Mouse (Mus musculus): ENCODE measurements around the gene Emb.
"Not testable (repeated sequence)": the region's sequence is repeated elsewhere in the genome, so short reads cannot be mapped to it uniquely, and the experiment has no call there.

Emb gene

GRCm38 (mm10) chr13:117208236-117208635 is at the start of gene Emb:
Emb (plus strand) TSS chr13:117208536.
- no peak for DNase-seq (ENCODE audit: extremely low read depth, insufficient read length, low spot score)

- DNase-seq (ENCODE audit: extremely low read depth, insufficient read length, low spot score), result no peak
Measured at GRCm38 (mm10) chr13:117163906-117164305, 44.4 kb upstream of the Emb start.

GRCm38 (mm10) chr13:117165071-117165470 is 43.3 kb upstream of the Emb start:
- no peak for DNase-seq (ENCODE audit: extremely low read depth, insufficient read length, low spot score)

GRCm38 (mm10) chr13:117180912-117181311 is 27.4 kb upstream of the Emb start:
- not testable (repeated sequence) for DNase-seq (ENCODE audit: extremely low read depth, insufficient read length, low spot score)

GRCm38 (mm10) chr13:117183288-117183687 is 25.0 kb upstream of the Emb start:
- DNase-seq (ENCODE audit: extremely low read depth, insufficient read length, low spot score), result no peak

- no peak for DNase-seq (ENCODE audit: extremely low read depth, insufficient read length, low spot score)
Measured at GRCm38 (mm10) chr13:117185329-117185728, 23.0 kb upstream of the Emb start.

GRCm38 (mm10) chr13:117192161-117192560 is 16.2 kb upstream of the Emb start:
- no peak for DNase-seq (ENCODE audit: extremely low read depth, insufficient read length, low spot score)

- no peak for DNase-seq (ENCODE audit: extremely low read depth, insufficient read length, low spot score)
Measured at GRCm38 (mm10) chr13:117193422-117193983, 14.8 kb upstream of the Emb start.

GRCm38 (mm10) chr13:117195569-117196495 is 12.5 kb upstream of the Emb start:
- no peak for DNase-seq (ENCODE audit: extremely low read depth, insufficient read length, low spot score)

GRCm38 (mm10) chr13:117197666-117198065 is 10.7 kb upstream of the Emb start:
- DNase-seq (ENCODE audit: extremely low read depth, insufficient read length, low spot score), result no peak

- DNase-seq (ENCODE audit: extremely low read depth, insufficient read length, low spot score), result no peak
Measured at GRCm38 (mm10) chr13:117198402-117199083, 9.8 kb upstream of the Emb start.

- no peak for DNase-seq (ENCODE audit: extremely low read depth, insufficient read length, low spot score)
Measured at GRCm38 (mm10) chr13:117202755-117203471, 5.4 kb upstream of the Emb start.

GRCm38 (mm10) chr13:117204685-117205084 is 3.7 kb upstream of the Emb start:
- DNase-seq (ENCODE audit: extremely low read depth, insufficient read length, low spot score), result no peak

GRCm38 (mm10) chr13:117206066-117206465 is 2.3 kb upstream of the Emb start:
- DNase-seq (ENCODE audit: extremely low read depth, insufficient read length, low spot score), result no peak

GRCm38 (mm10) chr13:117211386-117211875 is 3.1 kb downstream of the Emb start:
- DNase-seq (ENCODE audit: extremely low read depth, insufficient read length, low spot score), result peak; percentile 41

GRCm38 (mm10) chr13:117215481-117215880 is 7.1 kb downstream of the Emb start:
- no peak for DNase-seq (ENCODE audit: extremely low read depth, insufficient read length, low spot score)

- DNase-seq (ENCODE audit: extremely low read depth, insufficient read length, low spot score), result no peak
Measured at GRCm38 (mm10) chr13:117216126-117216525, 7.8 kb downstream of the Emb start.

- DNase-seq (ENCODE audit: extremely low read depth, insufficient read length, low spot score), result no peak
Measured at GRCm38 (mm10) chr13:117216752-117217363, 8.5 kb downstream of the Emb start.

- no peak for DNase-seq (ENCODE audit: extremely low read depth, insufficient read length, low spot score)
Measured at GRCm38 (mm10) chr13:117217621-117218020, 9.3 kb downstream of the Emb start.

- no peak for DNase-seq (ENCODE audit: extremely low read depth, insufficient read length, low spot score)
Measured at GRCm38 (mm10) chr13:117218092-117218491, 9.8 kb downstream of the Emb start.
